Mouse (Mus musculus): ENCODE results near the gene Arhgef28.
A peak's percentile ranks its signal among the peaks of the same experiment; 100 is the strongest.

Arhgef28 gene

DNA sequence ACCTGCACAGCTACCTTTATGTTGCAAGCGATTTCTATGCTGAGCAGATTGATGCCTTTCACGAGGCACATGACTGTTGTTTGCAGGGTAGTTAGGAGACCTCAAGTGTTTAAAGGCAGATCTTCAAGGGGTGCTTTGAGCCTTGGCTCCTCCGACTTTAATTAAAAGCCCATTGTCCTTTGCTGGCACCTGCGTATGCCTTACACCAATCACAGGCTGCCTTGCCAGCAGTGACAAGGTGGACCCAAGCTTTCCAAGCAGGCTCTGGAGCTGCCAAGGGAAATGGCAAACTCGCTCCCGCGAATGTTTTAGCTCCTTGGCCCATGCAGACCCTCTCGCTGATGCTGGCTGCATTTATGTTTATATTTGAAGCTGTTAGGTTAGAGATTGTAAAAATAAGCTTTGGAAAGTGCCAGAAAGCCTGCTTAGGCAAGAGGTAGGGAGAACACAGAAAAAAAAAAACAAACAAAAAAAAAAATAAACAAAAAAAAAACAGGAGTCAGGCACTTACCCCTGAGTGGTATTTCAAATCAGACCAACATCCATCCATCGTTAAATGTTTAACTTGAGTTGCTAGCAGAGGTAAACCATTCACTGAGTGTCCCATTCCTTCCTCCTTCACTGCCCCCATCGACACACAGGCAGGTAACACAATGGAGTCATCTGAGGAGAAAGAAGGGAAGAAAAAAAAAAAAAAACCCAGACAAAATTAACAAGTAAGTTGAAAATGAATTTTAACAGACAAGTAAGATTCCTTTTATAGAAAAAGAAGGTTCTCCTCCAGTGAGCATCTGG is 313.0 kb downstream of the Arhgef28 start:
- DNase-seq, result peak; percentile 38

DNA sequence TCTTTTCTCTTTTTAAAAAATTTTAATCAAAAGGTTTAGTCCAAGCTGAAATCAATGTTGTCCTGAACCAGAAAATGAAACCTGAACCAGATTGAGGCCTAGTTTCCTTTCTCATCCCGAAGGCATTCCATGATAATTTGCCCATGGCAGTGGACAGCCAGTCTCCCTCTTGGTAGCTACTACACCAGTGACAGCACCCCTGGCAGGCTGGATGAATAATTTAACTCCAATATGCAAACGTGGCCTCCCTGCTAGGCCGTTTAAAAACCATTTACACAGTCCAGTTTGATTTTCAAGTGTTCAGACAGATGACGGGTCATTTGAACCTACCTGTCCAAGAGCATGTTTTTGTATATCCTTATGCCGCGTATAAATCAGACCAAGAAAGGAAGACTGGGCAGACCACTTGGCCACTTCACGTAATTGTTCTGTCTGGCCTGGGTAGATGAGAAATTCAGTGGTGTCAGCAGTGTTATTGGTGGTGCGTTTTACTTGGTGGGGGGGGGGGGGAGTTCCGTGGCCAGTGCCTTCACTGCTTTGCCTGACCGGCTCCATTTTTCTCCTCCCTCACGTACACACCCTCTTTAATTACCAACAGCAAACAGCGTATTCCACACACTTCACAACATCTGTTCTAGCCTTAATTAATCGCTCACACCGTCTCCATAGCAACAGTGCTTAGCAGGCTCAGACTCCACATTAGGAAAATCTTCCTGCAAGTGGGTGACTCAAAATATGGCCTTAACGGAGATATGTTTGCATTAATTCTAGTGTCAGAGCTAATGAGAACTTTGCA is 314.0 kb downstream of the Arhgef28 start:
- DNase-seq, result no peak

DNA sequence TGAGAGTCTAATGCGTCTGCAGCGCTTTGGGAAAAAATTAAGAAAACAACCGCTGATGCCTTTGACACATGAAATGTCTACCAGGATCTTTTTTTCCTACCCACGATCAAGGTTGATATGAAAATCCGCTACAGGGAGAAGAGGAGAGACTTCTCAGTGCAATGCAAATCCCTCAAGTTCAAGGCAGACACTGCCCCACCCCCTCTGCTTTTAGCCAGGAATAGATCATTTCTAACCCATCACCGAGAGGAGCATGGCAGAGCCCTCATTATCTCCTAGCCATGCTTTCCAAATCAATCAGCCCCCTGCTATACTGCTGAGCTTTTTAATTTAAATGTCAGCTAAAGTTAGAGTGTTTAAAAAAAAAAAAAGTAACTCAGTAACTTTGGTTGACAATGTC is 318.2 kb downstream of the Arhgef28 start:
- DNase-seq, result no peak

DNA sequence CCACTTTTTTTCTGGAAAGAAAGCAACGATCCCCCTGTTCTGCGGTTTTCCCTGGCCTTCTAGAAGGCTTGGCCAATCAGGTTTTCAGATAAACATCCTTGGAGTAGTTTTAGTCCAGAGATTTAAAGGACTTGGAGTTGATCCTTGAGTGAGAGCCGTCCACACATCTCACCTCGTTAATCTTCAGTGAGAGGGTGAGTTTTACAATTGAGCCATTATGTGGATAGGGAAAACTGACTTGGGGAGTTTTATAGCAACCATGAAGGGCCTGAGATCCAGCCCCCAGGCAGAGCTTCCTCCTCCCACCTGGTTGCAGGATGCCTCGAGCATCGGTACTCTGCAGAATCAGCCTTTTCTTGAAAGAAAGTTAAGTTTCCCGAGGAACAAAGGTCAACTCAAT is 318.7 kb downstream of the Arhgef28 start:
- DNase-seq, result no peak

DNA sequence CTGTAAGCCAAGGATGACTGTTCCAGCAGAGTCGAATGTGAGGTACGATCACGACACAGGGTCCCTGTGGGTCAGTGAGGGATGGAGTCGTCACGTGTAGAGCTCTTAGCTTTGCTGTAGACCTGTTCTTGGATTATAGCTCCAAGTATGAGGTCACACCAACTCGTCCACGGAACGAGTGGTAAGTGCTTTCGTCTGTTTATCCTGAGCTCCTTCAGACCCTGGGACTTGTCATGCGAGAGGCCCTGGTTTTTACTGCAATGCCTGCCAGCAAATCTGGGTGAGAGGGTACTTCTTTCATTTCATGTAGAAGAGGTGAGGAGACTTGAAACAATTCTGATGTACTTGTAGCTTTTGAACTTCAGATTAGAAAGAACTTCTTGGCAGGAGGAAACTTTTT is 322.6 kb downstream of the Arhgef28 start:
- no peak for DNase-seq

DNA sequence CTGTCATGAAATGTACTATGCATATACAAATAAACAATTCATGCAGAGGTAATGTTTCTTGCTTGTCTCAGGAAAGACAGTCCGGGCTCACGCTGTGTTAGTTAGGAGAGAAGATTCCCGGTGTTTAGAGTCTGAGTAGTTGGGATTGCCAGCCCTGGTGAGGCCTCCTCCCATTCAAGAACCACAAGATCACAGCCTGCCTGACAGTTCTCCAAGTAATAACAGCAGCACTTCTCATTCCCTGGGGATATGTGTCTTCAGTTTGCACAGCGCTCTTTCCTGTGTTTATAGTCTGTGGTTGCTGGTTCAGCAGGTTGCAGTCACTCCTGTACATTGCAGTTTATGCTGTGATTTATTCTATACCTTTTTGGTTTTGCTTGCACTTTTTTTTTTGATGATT is 329.8 kb downstream of the Arhgef28 start:
- DNase-seq, result no peak

DNA sequence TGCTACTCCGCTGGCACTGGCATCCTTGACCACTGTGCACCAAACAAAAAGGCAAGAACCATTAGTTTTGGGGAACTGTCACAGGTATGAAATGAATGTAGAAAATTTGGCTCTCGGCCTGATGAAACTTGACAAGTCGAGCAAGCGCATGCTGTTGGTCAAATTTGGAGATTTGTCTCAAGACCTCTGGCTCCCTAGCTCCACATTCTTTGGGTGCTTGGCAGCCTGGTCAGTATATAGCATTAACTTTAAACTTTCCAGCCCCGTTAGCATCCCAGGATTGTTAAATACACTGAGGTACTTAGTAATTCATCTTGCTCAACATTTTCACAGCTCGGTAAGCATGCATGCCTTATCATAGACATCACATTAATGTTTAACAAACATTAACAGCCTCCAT is 330.2 kb downstream of the Arhgef28 start:
- DNase-seq, result peak; percentile 23

DNA sequence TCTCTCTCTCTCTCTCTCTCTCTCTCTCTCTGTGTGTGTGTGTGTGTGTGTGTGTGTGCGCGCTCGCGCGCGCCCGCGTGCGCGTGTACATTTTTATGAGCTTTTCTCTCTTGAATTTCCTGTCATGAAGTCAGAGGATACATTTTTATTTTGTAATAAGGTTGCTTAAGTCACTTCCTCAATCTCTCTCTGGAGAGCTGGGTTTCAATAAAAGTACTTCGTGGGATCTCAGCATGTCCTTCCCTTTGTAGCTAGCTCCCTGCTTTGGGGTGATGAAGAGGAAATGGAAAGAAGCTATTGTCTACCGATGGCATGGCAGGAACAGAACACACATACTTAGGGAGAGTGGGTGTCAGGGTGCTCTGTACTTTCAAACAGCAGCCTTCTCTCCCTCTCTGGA is 336.8 kb downstream of the Arhgef28 start:
- no peak for DNase-seq

DNA sequence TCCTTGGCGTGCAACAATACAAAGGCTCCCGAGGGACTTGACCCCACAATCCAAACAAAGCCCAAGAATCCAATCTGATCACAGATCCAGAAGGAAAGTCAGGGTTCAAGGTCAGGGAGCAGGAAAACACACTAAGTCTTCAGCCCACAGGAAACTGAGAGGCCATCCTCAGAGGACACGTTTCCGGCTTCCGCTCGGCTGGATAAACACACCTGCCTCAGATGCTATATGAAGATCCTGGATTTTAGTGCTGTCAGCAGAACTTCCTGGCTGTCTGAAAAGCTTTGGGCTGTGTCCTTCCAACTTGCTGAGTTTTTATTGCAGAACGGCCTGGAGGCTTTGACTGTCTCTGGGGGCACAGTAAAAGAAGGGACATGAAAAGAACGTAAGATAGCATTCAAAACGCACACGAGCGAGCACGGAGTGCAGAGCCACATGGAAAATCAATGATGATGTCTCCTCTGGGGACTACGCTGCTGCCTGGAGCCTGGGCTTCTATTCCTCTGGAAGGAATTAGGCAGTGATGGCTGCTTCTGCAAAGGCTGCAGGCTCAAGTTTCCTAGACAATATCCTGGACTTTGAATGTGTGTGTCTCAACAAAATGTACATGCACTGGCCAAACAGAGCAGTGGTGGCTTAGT is 338.8 kb downstream of the Arhgef28 start:
- DNase-seq, result peak; percentile 73

DNA sequence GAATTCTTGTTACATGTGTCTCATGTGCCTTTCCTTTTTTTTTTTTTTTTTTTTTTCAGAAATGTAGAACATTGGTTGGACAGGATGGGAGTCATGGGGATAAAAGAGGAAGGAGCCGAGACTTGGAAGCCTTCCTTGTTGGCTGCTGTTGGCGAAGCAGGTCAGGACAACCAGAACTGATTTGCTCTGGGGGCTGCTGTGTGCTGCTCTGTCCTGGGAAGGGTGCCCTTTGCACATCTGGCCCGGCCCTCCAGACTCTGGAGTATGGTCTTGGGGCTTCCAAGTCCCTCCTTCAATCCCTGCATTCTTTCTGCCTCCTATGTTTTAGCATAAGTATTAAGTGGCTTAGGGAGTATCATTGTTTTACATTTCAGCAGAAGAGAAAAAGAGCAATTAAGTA is 347.2 kb downstream of the Arhgef28 start:
- no peak for DNase-seq

DNA sequence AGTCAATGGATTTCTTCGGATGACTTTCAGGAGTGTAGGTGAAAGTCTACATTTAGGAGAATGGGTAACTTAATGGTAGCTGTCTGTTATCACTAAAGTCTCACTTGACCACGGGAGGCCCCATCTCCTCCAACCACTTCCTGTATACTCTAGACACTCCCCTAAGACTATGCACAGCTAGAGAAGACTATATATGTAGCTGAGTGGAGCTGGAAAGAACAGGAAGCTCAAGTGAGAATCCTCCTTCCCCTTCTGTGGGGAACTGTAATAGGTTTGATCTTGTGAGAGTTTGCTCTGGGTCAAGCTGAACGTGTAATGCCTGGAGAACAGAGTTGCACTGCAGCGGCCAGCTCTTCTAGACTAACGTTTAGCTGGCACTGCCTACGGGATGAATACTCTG is 348.4 kb downstream of the Arhgef28 start:
- no peak for DNase-seq

DNA sequence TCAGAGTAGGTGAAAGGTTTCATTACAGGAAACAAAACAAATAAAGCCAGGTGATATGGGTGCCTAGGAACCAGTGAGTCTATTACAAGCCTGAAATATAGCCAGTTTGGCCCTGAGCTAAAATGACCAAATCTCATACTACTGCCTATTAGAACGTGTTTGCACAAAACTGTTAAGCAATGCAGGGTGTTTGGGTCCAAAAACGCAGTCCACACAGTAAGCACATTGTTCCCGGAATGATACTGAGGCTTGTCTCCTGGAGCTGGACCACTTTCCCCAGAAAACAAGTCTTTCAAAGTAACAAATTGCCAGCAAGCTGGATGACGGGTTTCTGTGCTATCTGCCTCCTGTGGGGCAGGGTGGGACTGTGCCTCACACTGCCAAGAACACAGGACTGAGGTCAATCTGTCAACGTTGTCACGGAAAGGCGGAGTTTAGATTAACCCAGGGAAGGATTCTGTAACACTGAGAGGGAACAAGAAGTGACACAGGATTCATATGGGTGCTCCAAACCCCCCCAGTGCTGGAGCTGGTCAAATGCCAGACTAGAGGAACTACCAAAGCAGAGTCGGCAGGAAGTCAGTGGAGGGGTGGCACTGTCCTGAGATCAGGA is 352.8 kb downstream of the Arhgef28 start:
- DNase-seq, result peak; percentile 17

Data from kidney, postnatal 10 days (tissue).